Mouse (Mus musculus) MEL (cell line): ENCODE data around the gene Rprd2. TPM values are rescaled to one million over a fixed set of nuclear protein-coding genes. Genes with fewer than 3 reads are reported as not detected.

Source experiments
- DNase-seq: peaks from one replicate; pipeline ENCODE4 v3.0.0; 2011; ENCODE audit warnings: low read depth, low spot score
- H3K27ac ChIP-seq: 2 replicates; pipeline ENCODE4 v1.5.1; 2012; ENCODE audit warnings: low read depth, mild to moderate bottlenecking, control low read depth, low read length, moderate library complexity; ENCODE audit not compliant: control insufficient read depth
- H3K27me3 ChIP-seq, 2 experiments: fragments of 150-350 bp in 1 of 2; sonication (generic) in 1 of 2; 2 replicates each; pipeline ENCODE4 v1.6.1; 2012; ENCODE audit warnings: low read length in 2 of 2, mild to moderate bottlenecking in 2 of 2, improper control_type of control experiment in 1 of 2, moderate library complexity in 1 of 2; ENCODE audit not compliant: insufficient read depth in 2 of 2, control insufficient read depth in 1 of 2
- H3K36me3 ChIP-seq, 2 experiments: 2 replicates each; pipeline ENCODE4 v1.6.1; 2012 to 2014; ENCODE audit warnings: low read length in 2 of 2, improper control_type of control experiment in 1 of 2, inconsistent platforms in 1 of 2, mild to moderate bottlenecking in 1 of 2; ENCODE audit not compliant: insufficient read depth in 2 of 2, control insufficient read depth in 1 of 2
- H3K4me1 ChIP-seq, 2 experiments: fragments of 150-350 bp in 1 of 2; sonication (generic) in 1 of 2; 2 replicates each; pipeline ENCODE4 v1.6.1; 2012; ENCODE audit warnings: low read length in 2 of 2, improper control_type of control experiment in 1 of 2, mild to moderate bottlenecking in 1 of 2; ENCODE audit not compliant: insufficient read depth in 2 of 2, control insufficient read depth in 1 of 2
- H3K4me3 ChIP-seq, 2 experiments: fragments of 150-350 bp in 1 of 2; sonication (generic) in 1 of 2; 2 replicates each; pipeline ENCODE4 v1.5.1; 2012; ENCODE audit warnings: low read depth in 2 of 2, low read length in 2 of 2, mild to moderate bottlenecking in 2 of 2, moderate library complexity in 2 of 2, control low read depth in 1 of 2, improper control_type of control experiment in 1 of 2; ENCODE audit not compliant: control insufficient read depth in 1 of 2, insufficient read depth in 1 of 2
- H3K79me2 ChIP-seq: 2 replicates; pipeline ENCODE4 v1.6.1; 2012; ENCODE audit warnings: mild to moderate bottlenecking, low read length, moderate library complexity; ENCODE audit not compliant: control insufficient read depth, poor library complexity, insufficient read depth
- H3K9ac ChIP-seq: 2 replicates; pipeline ENCODE4 v1.6.1; 2012; ENCODE audit warnings: low read depth, mild to moderate bottlenecking, control low read depth, low read length, moderate library complexity; ENCODE audit not compliant: control insufficient read depth, poor library complexity, severe bottlenecking
- H3K9me3 ChIP-seq: fragments of 150-350 bp; sonication (generic); replicated peaks from 2 replicates; pipeline ENCODE4 v1.6.1; 2012; ENCODE audit warnings: mild to moderate bottlenecking, low read length, improper control_type of control experiment, moderate library complexity; ENCODE audit not compliant: insufficient read depth
- CHD1 ChIP-seq: IDR thresholded peaks from 2 replicates; pipeline ENCODE4 v1.6.1; 2012; ENCODE audit warnings: low read depth, mild to moderate bottlenecking, inconsistent platforms, low read length, improper control_type of control experiment
- CHD2 ChIP-seq: IDR thresholded peaks from 2 replicates; pipeline ENCODE4 v1.6.1; 2011; ENCODE audit warnings: low read length, improper control_type of control experiment
- CTCF ChIP-seq, 3 experiments: IDR thresholded peaks in 2 of 3; conservative IDR thresholded peaks in 1 of 3; 2 replicates each; pipeline ENCODE4 v1.5.1; 2011 to 2012; ENCODE audit warnings: low read length in 3 of 3, low read depth in 2 of 3, mild to moderate bottlenecking in 2 of 3, improper control_type of control experiment in 1 of 3, inconsistent platforms in 1 of 3, mixed read lengths in 1 of 3, moderate library complexity in 1 of 3; ENCODE audit not compliant: control insufficient read depth in 1 of 3, insufficient read depth in 1 of 3, poor library complexity in 1 of 3, severe bottlenecking in 1 of 3
- E2F4 ChIP-seq: IDR thresholded peaks from 2 replicates; pipeline ENCODE4 v1.6.1; 2011; ENCODE audit warnings: low read depth, low read length, improper control_type of control experiment, borderline replicate concordance
- ELF1 ChIP-seq: IDR thresholded peaks from 2 replicates; pipeline ENCODE4 v1.6.1; 2014; ENCODE audit warnings: low read depth, mild to moderate bottlenecking, inconsistent platforms, low read length, improper control_type of control experiment, moderate library complexity
- EP300 ChIP-seq, 2 experiments: IDR thresholded peaks; 2 replicates each; pipeline ENCODE4 v1.6.1; 2011; ENCODE audit warnings: improper control_type of control experiment in 2 of 2, low read length in 2 of 2, low read depth in 1 of 2, mild to moderate bottlenecking in 1 of 2
- ETS1 ChIP-seq: IDR thresholded peaks from 2 replicates; pipeline ENCODE4 v1.6.1; 2012; ENCODE audit warnings: low read depth, mild to moderate bottlenecking, inconsistent platforms, low read length, improper control_type of control experiment, moderate library complexity
- GATA1 ChIP-seq: IDR thresholded peaks from 2 replicates; pipeline ENCODE4 v1.6.1; 2011; ENCODE audit warnings: low read depth, low read length, improper control_type of control experiment
- HCFC1 ChIP-seq: IDR thresholded peaks from 2 replicates; pipeline ENCODE4 v1.6.1; 2012; ENCODE audit warnings: low read depth, mild to moderate bottlenecking, inconsistent platforms, low read length, improper control_type of control experiment, moderate library complexity
- JUND ChIP-seq: IDR thresholded peaks from 2 replicates; pipeline ENCODE4 v1.6.1; 2011; ENCODE audit warnings: low read depth, mild to moderate bottlenecking, improper control_type of control experiment, low read length
- MAFK ChIP-seq: IDR thresholded peaks from 2 replicates; pipeline ENCODE4 v1.6.1; 2011; ENCODE audit warnings: low read depth, mild to moderate bottlenecking, low read length, improper control_type of control experiment, borderline replicate concordance
- MEF2A ChIP-seq: IDR thresholded peaks from 2 replicates; pipeline ENCODE4 v1.6.1; 2014; ENCODE audit warnings: low read depth, mild to moderate bottlenecking, inconsistent platforms, low read length, improper control_type of control experiment; ENCODE audit not compliant: poor library complexity, insufficient replicate concordance, severe bottlenecking; ENCODE audit errors: extremely low read depth
- MXI1 ChIP-seq: IDR thresholded peaks from 2 replicates; pipeline ENCODE4 v1.6.1; 2011; ENCODE audit warnings: mild to moderate bottlenecking, low read depth, low read length, improper control_type of control experiment
- NELFE ChIP-seq: IDR thresholded peaks from 2 replicates; pipeline ENCODE4 v1.6.1; 2011; ENCODE audit warnings: low read depth, low read length, improper control_type of control experiment
- NRF1 ChIP-seq: IDR thresholded peaks from 2 replicates; pipeline ENCODE4 v1.6.1; 2014; ENCODE audit warnings: low read depth, mild to moderate bottlenecking, inconsistent platforms, low read length, improper control_type of control experiment, moderate library complexity; ENCODE audit not compliant: poor library complexity, insufficient read depth, severe bottlenecking
- POLR2A ChIP-seq, 2 experiments: IDR thresholded peaks; 2 replicates each; pipeline ENCODE4 v1.6.1; 2011 to 2012; ENCODE audit warnings: low read length in 2 of 2, mild to moderate bottlenecking in 2 of 2, control low read depth in 1 of 2, improper control_type of control experiment in 1 of 2, low read depth in 1 of 2, moderate library complexity in 1 of 2; ENCODE audit not compliant: control insufficient read depth in 1 of 2, insufficient read depth in 1 of 2, poor library complexity in 1 of 2
- POLR2AphosphoS5 ChIP-seq: IDR thresholded peaks from 2 replicates; pipeline ENCODE4 v1.6.1; 2012; ENCODE audit warnings: low read depth, borderline replicate concordance, mild to moderate bottlenecking, inconsistent platforms, low read length, moderate library complexity, mixed read lengths
- RAD21 ChIP-seq: IDR thresholded peaks from 2 replicates; pipeline ENCODE4 v1.6.1; 2011; ENCODE audit warnings: mild to moderate bottlenecking, low read depth, low read length, improper control_type of control experiment
- RCOR1 ChIP-seq: IDR thresholded peaks from 2 replicates; pipeline ENCODE4 v1.6.1; 2012; ENCODE audit warnings: low read depth, mild to moderate bottlenecking, inconsistent platforms, low read length, improper control_type of control experiment
- SIN3A ChIP-seq: IDR thresholded peaks from 2 replicates; pipeline ENCODE4 v1.6.1; 2012; ENCODE audit warnings: low read length, improper control_type of control experiment, inconsistent platforms
- SMC3 ChIP-seq: IDR thresholded peaks from 2 replicates; pipeline ENCODE4 v1.6.1; 2011; ENCODE audit warnings: low read depth, low read length, improper control_type of control experiment
- TBP ChIP-seq: IDR thresholded peaks from 2 replicates; pipeline ENCODE4 v1.8.0; 2011; ENCODE audit warnings: low read depth, low read length, improper control_type of control experiment
- TCF12 ChIP-seq: IDR thresholded peaks from 2 replicates; pipeline ENCODE4 v1.6.1; 2014; ENCODE audit warnings: low read depth, mild to moderate bottlenecking, inconsistent platforms, low read length, improper control_type of control experiment, moderate library complexity
- USF2 ChIP-seq, 2 experiments: IDR thresholded peaks; 2 replicates each; pipeline ENCODE4 v1.6.1; 2011 to 2012; ENCODE audit warnings: improper control_type of control experiment in 2 of 2, low read length in 2 of 2, borderline replicate concordance in 1 of 2, inconsistent platforms in 1 of 2, low read depth in 1 of 2, mild to moderate bottlenecking in 1 of 2; ENCODE audit not compliant: insufficient read depth in 1 of 2
- ZC3H11A ChIP-seq: IDR thresholded peaks from 2 replicates; pipeline ENCODE4 v1.6.1; 2012; ENCODE audit warnings: low read depth, mild to moderate bottlenecking, inconsistent platforms, low read length, improper control_type of control experiment
- ZKSCAN1 ChIP-seq: IDR thresholded peaks from 2 replicates; pipeline ENCODE4 v1.6.1; 2012; ENCODE audit warnings: low read depth, mild to moderate bottlenecking, inconsistent platforms, low read length, improper control_type of control experiment, moderate library complexity
- ZMIZ1 ChIP-seq: IDR thresholded peaks from 2 replicates; pipeline ENCODE4 v1.6.1; 2012; ENCODE audit warnings: low read depth, mild to moderate bottlenecking, inconsistent platforms, low read length, improper control_type of control experiment, moderate library complexity
- ZNF384 ChIP-seq: IDR thresholded peaks from 2 replicates; pipeline ENCODE4 v1.6.1; 2012; ENCODE audit warnings: low read depth, mild to moderate bottlenecking, inconsistent platforms, low read length, improper control_type of control experiment
- polyA plus RNA-seq, 2 experiments: library from polyadenylated mRNA; stranded (reverse) in 1 of 2; unstranded in 1 of 2; fragments of >175 nt in 1 of 2; fragments of >200 nt in 1 of 2; gene quantifications; 2 replicates each; pipeline versions ENCODE4 v1.2.1 to v1.2.4; 2012; ENCODE audit warnings: low replicate concordance in 2 of 2, low read depth in 1 of 2; ENCODE audit not compliant: insufficient read length in 2 of 2, insufficient read depth in 1 of 2, missing spikeins in 1 of 2
- total RNA-seq: library from RNA; depleted of rRNA; stranded (reverse); fragments of 300-350 nt; gene quantifications from 2 replicates; pipeline ENCODE4 v1.2.3, GENCODE M21; 2012

Rprd2 gene
- total and polyA plus RNA-seq, 3 experiments = 16.3 to 42.0 (median 31.9) TPM

DNA sequence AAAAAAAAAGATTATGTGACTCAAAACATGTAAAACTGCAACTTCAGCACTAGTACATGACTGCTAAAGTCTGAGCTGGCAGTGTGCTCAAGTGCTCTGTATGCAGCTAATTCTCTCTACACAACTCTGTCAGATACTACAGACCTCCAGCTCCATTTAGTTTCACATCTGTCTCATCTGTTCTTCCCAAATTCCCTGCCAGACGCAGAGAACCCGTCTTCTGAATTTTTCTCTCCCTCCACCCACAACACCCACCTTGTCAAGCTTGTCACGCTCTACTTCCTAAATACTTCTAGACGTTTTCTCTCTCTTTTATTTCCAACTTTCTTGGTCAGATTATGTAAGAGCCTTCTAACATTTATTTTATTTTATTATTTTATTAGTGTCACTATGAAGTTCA, 19.9 kb downstream of the Rprd2 start:
- Histone ChIP-seq H3K4me3 (no peak overlapping the region), H3K4me1 (peaks cover 0 to 3% of the 10 kb centered on the region in 2 experiments; a peak in 1 of 4 replicates), H3K36me3 (peaks cover 0 to 2% of the 10 kb centered on the region in 2 experiments; a peak in 2 of 4 replicates), H3K79me2 (peaks cover 51% of the 10 kb centered on the region), H3K27me3 (no peaks in the 10 kb centered on the region), H3K9me3 (no peaks in the 10 kb centered on the region), H3K9ac (no peak overlapping the region), H3K27ac (no peak overlapping the region)
- no peak for DNase-seq
- TF ChIP-seq RAD21 (no peak), ELF1 (no peak), CHD1 (no peak), NELFE (no peak), JUND (no peak), CTCF (IDR thresholded peaks at IDR 0.05 in 2 of 3, conservative IDR thresholded peaks at IDR 0.05 in 1 of 3; ENCODE audit: control insufficient read depth in 1 of 3, insufficient read depth in 1 of 3, low read depth in 2 of 3, low read length in 3 of 3, poor library complexity in 1 of 3, severe bottlenecking in 1 of 3) (no peak), TBP (no peak), ETS1 (no peak), SMC3 (no peak), E2F4 (no peak), MAFK (no peak), NRF1 (no peak), RCOR1 (no peak), CHD2 (no peak), EP300 (IDR thresholded peaks at IDR 0.05; ENCODE audit: low read depth in 1 of 2, low read length in 2 of 2) (no peak), USF2 (IDR thresholded peaks at IDR 0.05; ENCODE audit: borderline replicate concordance in 1 of 2, insufficient read depth in 1 of 2, low read depth in 1 of 2, low read length in 2 of 2) (no peak), GATA1 (no peak)

- Histone ChIP-seq H3K9ac (no peak overlapping the region), H3K9me3 (no peaks in the 10 kb centered on the region), H3K27ac (no peak overlapping the region), H3K4me3 (no peak overlapping the region), H3K36me3 (peaks cover 0 to 10% of the 10 kb centered on the region in 2 experiments; a peak in 3 of 4 replicates), H3K4me1 (no peaks in the 10 kb centered on the region; a peak in 1 of 4 replicates), H3K79me2 (peaks cover 46% of the 10 kb centered on the region), H3K27me3 (no peaks in the 10 kb centered on the region)
- DNase-seq = no peak
- TF ChIP-seq SIN3A (no peak), RAD21 (no peak), ZNF384 (no peak), MXI1 (no peak), ZC3H11A (no peak), ZMIZ1 (no peak), RCOR1 (no peak), HCFC1 (no peak), SMC3 (no peak), JUND (no peak), TBP (no peak), MAFK (no peak), ELF1 (no peak), POLR2A (IDR thresholded peaks at IDR 0.05; ENCODE audit: control insufficient read depth in 1 of 2, insufficient read depth in 1 of 2, low read depth in 1 of 2, low read length in 2 of 2, poor library complexity in 1 of 2) (no peak), MEF2A (no peak), ZKSCAN1 (no peak), CHD1 (no peak), POLR2AphosphoS5 (no peak), TCF12 (no peak), ETS1 (no peak)
Measured at GRCm38 (mm10) chr3:95794299-95794698, 24.4 kb downstream of the Rprd2 start.
